Mouse (Mus musculus): ENCODE results near the gene Styx. TPM values are rescaled to one million over a fixed set of nuclear protein-coding genes. Genes with fewer than 3 reads are reported as not detected.
A peak's percentile ranks its signal among the peaks of the same experiment; 100 is the strongest.

Gene Styx
- total RNA-seq, 2 experiments from 2014 or later, result 14.7 to 16.7 TPM

- TF ChIP-seq CTCF (conservative IDR thresholded peaks at IDR 0.05), result no peak
- Histone ChIP-seq H3K27ac (no peak overlapping the region), H3K4me3 (no peak overlapping the region)
- no peak for DNase-seq (ENCODE audit: low spot score in 2 of 2)
Measured at GRCm38 (mm10) chr14:45321067-45321466, 29.8 kb upstream of the Styx start.

- DNase-seq (ENCODE audit: low spot score in 2 of 2), result no peak
- H3K27ac ChIP-seq, result no peak overlapping the region
- no peak for TF ChIP-seq CTCF (conservative IDR thresholded peaks at IDR 0.05)
- H3K4me3 ChIP-seq, result no peak overlapping the region
Measured at GRCm38 (mm10) chr14:45321622-45322021, 29.3 kb upstream of the Styx start.

- no peak for DNase-seq (ENCODE audit: low spot score in 2 of 2)
- no peak for TF ChIP-seq CTCF (conservative IDR thresholded peaks at IDR 0.05)
- H3K4me3 ChIP-seq, result no peak overlapping the region
- no peak overlapping the region for H3K27ac ChIP-seq
Measured at GRCm38 (mm10) chr14:45322450-45322849, 28.4 kb upstream of the Styx start.

- DNase-seq (ENCODE audit: low spot score in 2 of 2), result no peak
- H3K4me3 ChIP-seq, result no peak overlapping the region
- TF ChIP-seq CTCF (conservative IDR thresholded peaks at IDR 0.05), result no peak
- no peak overlapping the region for H3K27ac ChIP-seq
Measured at GRCm38 (mm10) chr14:45323320-45323719, 27.6 kb upstream of the Styx start.

GRCm38 (mm10) chr14:45325471-45325870 is 25.4 kb upstream of the Styx start:
- H3K4me3 ChIP-seq, result no peak overlapping the region
- no peak for DNase-seq (ENCODE audit: low spot score in 2 of 2)
- no peak overlapping the region for H3K27ac ChIP-seq
- TF ChIP-seq CTCF (conservative IDR thresholded peaks at IDR 0.05), result no peak

GRCm38 (mm10) chr14:45328072-45328713 is 22.7 kb upstream of the Styx start:
- no peak overlapping the region for H3K4me3 ChIP-seq
- DNase-seq (ENCODE audit: low spot score in 2 of 2), result no peak
- TF ChIP-seq CTCF (conservative IDR thresholded peaks at IDR 0.05), result no peak

GRCm38 (mm10) chr14:45329018-45329588 is 21.8 kb upstream of the Styx start:
- DNase-seq (ENCODE audit: low spot score in 2 of 2), result no peak
- no peak for TF ChIP-seq CTCF (conservative IDR thresholded peaks at IDR 0.05)
- Histone ChIP-seq H3K4me3 (peak overlapping the region; percentile 90), H3K27ac (peak overlapping the region; percentile 46; the same call in 1 of the 2 replicates)

More at GRCm38 (mm10) chr14:45328072-45328713, 22.7 kb upstream of the Styx start:
- no peak overlapping the region for H3K27ac ChIP-seq

- Histone ChIP-seq H3K4me3 (peak within 1 kb of the TSS; percentile 90), H3K27ac (peak within 1 kb of the TSS; percentile 94)
- peak; percentile 87 to 89 for DNase-seq (ENCODE audit: low spot score in 2 of 2)
- TF ChIP-seq CTCF (conservative IDR thresholded peaks at IDR 0.05), result peak; percentile 84
Measured at GRCm38 (mm10) chr14:45329589-45330181, 21.2 kb upstream of the Styx start, which contains the start of gene Psmc6. Psmc6 (plus strand) TSS chr14:45329788.

GRCm38 (mm10) chr14:45364211-45365195 is 13.6 kb downstream of the Styx start:
- H3K4me3 ChIP-seq, result no peak overlapping the region
- no peak overlapping the region for H3K27ac ChIP-seq
- no peak for DNase-seq (ENCODE audit: low spot score in 2 of 2)
- TF ChIP-seq CTCF (conservative IDR thresholded peaks at IDR 0.05), result no peak

GRCm38 (mm10) chr14:45365196-45365587 is 14.3 kb downstream of the Styx start:
- Histone ChIP-seq H3K4me3 (no peak overlapping the region), H3K27ac (no peak overlapping the region)
- no peak for DNase-seq (ENCODE audit: low spot score in 2 of 2)
- no peak for TF ChIP-seq CTCF (conservative IDR thresholded peaks at IDR 0.05)

- no peak overlapping the region for H3K4me3 ChIP-seq
- no peak for DNase-seq (ENCODE audit: low spot score in 2 of 2)
- TF ChIP-seq CTCF (conservative IDR thresholded peaks at IDR 0.05), result no peak
- no peak overlapping the region for H3K27ac ChIP-seq
Measured at GRCm38 (mm10) chr14:45378771-45379170, 27.9 kb downstream of the Styx start.

GRCm38 (mm10) chr14:45380756-45381155 is 29.9 kb downstream of the Styx start:
- Histone ChIP-seq H3K4me3 (no peak overlapping the region), H3K27ac (no peak overlapping the region)
- no peak for TF ChIP-seq CTCF (conservative IDR thresholded peaks at IDR 0.05)
- DNase-seq (ENCODE audit: low spot score in 2 of 2), result no peak

GRCm38 (mm10) chr14:45382912-45383311 is 32.0 kb downstream of the Styx start:
- H3K27ac ChIP-seq, result no peak overlapping the region
- peak; percentile 72 for TF ChIP-seq CTCF (conservative IDR thresholded peaks at IDR 0.05)
- DNase-seq (ENCODE audit: low spot score in 2 of 2), result no peak
- H3K4me3 ChIP-seq, result no peak overlapping the region

All from layer of hippocampus, adult 2 months (tissue).